Mouse (Mus musculus) CH12.LX (cell line): ENCODE results near the gene Akr1c20. TPM values are rescaled to one million over a fixed set of nuclear protein-coding genes. Genes with fewer than 3 reads are reported as not detected.

Source experiments
- DNase-seq: peaks from one replicate; pipeline ENCODE4 v3.0.0-alpha.2; 2013; ENCODE audit errors: extremely low read depth
- H3K27ac ChIP-seq: 2 replicates; pipeline ENCODE4 v1.5.1; 2012; ENCODE audit warnings: low read depth, mild to moderate bottlenecking, control low read depth, moderate library complexity; ENCODE audit not compliant: insufficient read depth
- H3K27me3 ChIP-seq: replicated peaks from 2 replicates; pipeline ENCODE3; 2012; ENCODE audit warnings: inconsistent platforms
- H3K36me3 ChIP-seq, 2 experiments: replicated peaks in 1 of 2; 2 replicates each; pipeline versions ENCODE3 to v1.6.1; 2012; ENCODE audit warnings: inconsistent platforms in 1 of 2, low read length in 1 of 2, mild to moderate bottlenecking in 1 of 2, mixed read lengths in 1 of 2, moderate library complexity in 1 of 2; ENCODE audit not compliant: control insufficient read depth in 1 of 2, insufficient read depth in 1 of 2
- H3K4me1 ChIP-seq, 2 experiments: 2 replicates each; pipeline ENCODE4 v1.6.1; 2012; ENCODE audit warnings: inconsistent platforms in 1 of 2, moderate library complexity in 1 of 2; ENCODE audit not compliant: insufficient read depth in 2 of 2, control insufficient read depth in 1 of 2
- H3K4me2 ChIP-seq: 2 replicates; pipeline ENCODE4 v1.6.1; 2012; ENCODE audit warnings: low read depth, mild to moderate bottlenecking, control low read depth; ENCODE audit not compliant: poor library complexity, insufficient read depth, severe bottlenecking
- H3K4me3 ChIP-seq, 3 experiments: fragments of 150-350 bp in 1 of 3; sonication (generic) in 1 of 3; replicated peaks in 1 of 3; 2 replicates each; pipeline versions ENCODE3 to v1.5.1; 2011 to 2012; ENCODE audit warnings: low read depth in 2 of 3, low read length in 2 of 3, mild to moderate bottlenecking in 2 of 3, moderate library complexity in 2 of 3, control low read depth in 1 of 3, improper control_type of control experiment in 1 of 3, inconsistent platforms in 1 of 3, mixed read lengths in 1 of 3; ENCODE audit not compliant: poor library complexity in 1 of 3
- H3K79me2 ChIP-seq: replicated peaks from 2 replicates; pipeline ENCODE4 v1.6.1; 2012; ENCODE audit warnings: mild to moderate bottlenecking, moderate library complexity; ENCODE audit not compliant: control insufficient read depth, poor library complexity, insufficient read depth, severe bottlenecking; ENCODE audit errors: extremely low read depth
- H3K9ac ChIP-seq: 2 replicates; pipeline ENCODE4 v1.6.1; 2012; ENCODE audit warnings: low read depth, mild to moderate bottlenecking, control low read depth, moderate library complexity; ENCODE audit not compliant: insufficient read depth
- H3K9me3 ChIP-seq: replicated peaks from 2 replicates; pipeline ENCODE3; 2012; ENCODE audit warnings: low read length, inconsistent platforms, mixed read lengths
- BHLHE40 ChIP-seq: IDR thresholded peaks from 2 replicates; pipeline ENCODE4 v1.6.1; 2011; ENCODE audit warnings: mild to moderate bottlenecking, low read depth, low read length, improper control_type of control experiment
- CHD1 ChIP-seq: IDR thresholded peaks from 2 replicates; pipeline ENCODE4 v1.6.1; 2012; ENCODE audit warnings: low read depth, low read length, improper control_type of control experiment, inconsistent platforms
- CHD2 ChIP-seq: IDR thresholded peaks from 2 replicates; pipeline ENCODE4 v1.6.1; 2011; ENCODE audit warnings: low read length, improper control_type of control experiment
- ETS1 ChIP-seq: conservative IDR thresholded peaks from 2 replicates; pipeline ENCODE4 v1.6.1; 2012; ENCODE audit warnings: low read depth, mild to moderate bottlenecking, inconsistent platforms, low read length, improper control_type of control experiment, moderate library complexity
- JUN ChIP-seq: IDR thresholded peaks from 2 replicates; pipeline ENCODE4 v1.6.1; 2011; ENCODE audit warnings: low read depth, mild to moderate bottlenecking, low read length, improper control_type of control experiment, moderate library complexity; ENCODE audit not compliant: insufficient read depth
- KAT2A ChIP-seq: IDR thresholded peaks from 2 replicates; pipeline ENCODE4 v1.6.1; 2012; ENCODE audit warnings: low read length, improper control_type of control experiment, inconsistent platforms; ENCODE audit not compliant: insufficient replicate concordance
- MEF2A ChIP-seq: IDR thresholded peaks from 2 replicates; pipeline ENCODE4 v1.6.1; 2014; ENCODE audit warnings: low read depth, mild to moderate bottlenecking, inconsistent platforms, low read length, improper control_type of control experiment, borderline replicate concordance
- MXI1 ChIP-seq: IDR thresholded peaks from 2 replicates; pipeline ENCODE4 v1.6.1; 2011; ENCODE audit warnings: mild to moderate bottlenecking, low read depth, low read length, improper control_type of control experiment
- NRF1 ChIP-seq: IDR thresholded peaks from 2 replicates; pipeline ENCODE4 v1.6.1; 2014; ENCODE audit warnings: low read depth, mild to moderate bottlenecking, inconsistent platforms, low read length, improper control_type of control experiment, moderate library complexity
- PAX5 ChIP-seq: IDR thresholded peaks from 2 replicates; pipeline ENCODE4 v1.6.1; 2012; ENCODE audit warnings: low read length, inconsistent platforms, mixed read lengths
- RCOR1 ChIP-seq: conservative IDR thresholded peaks from 2 replicates; pipeline ENCODE4 v1.6.1; 2012; ENCODE audit warnings: low read depth, mild to moderate bottlenecking, inconsistent platforms, low read length, improper control_type of control experiment
- SIN3A ChIP-seq: IDR thresholded peaks from 2 replicates; pipeline ENCODE4 v1.6.1; 2012; ENCODE audit warnings: low read length, improper control_type of control experiment, inconsistent platforms
- TBP ChIP-seq: conservative IDR thresholded peaks from 2 replicates; pipeline ENCODE4 v1.6.1; 2011; ENCODE audit warnings: low read depth, low read length, improper control_type of control experiment
- USF1 ChIP-seq: IDR thresholded peaks from 2 replicates; pipeline ENCODE4 v1.6.1; 2014; ENCODE audit warnings: low read depth, mild to moderate bottlenecking, inconsistent platforms, low read length, improper control_type of control experiment
- ZKSCAN1 ChIP-seq: IDR thresholded peaks from 2 replicates; pipeline ENCODE4 v1.6.1; 2012; ENCODE audit warnings: low read depth, inconsistent platforms, low read length, improper control_type of control experiment, borderline replicate concordance
- dilution Hi-C: fragments of 300-500 bp; cut with MboI; formaldehyde crosslinking; loops from 2 replicates; pipeline ENCODE4 v1.14.3; 2020; ENCODE audit warnings: low sequenced_read_pairs; ENCODE audit not compliant: extremely low pct_unique_long_range_greater_than_20kb, extremely low pct_ligation_motif_present
- in situ Hi-C: fragments of 300-500 bp; cut with MboI; formaldehyde crosslinking; loops from 3 replicates; pipeline ENCODE4 v1.14.3; 2019; ENCODE audit warnings: low sequenced_read_pairs, low pct_ligation_motif_present, low pct_unique_long_range_greater_than_20kb, mixed read lengths
- polyA plus RNA-seq: library from polyadenylated mRNA; unstranded; fragments of >175 nt; gene quantifications from 2 replicates; pipeline ENCODE4 v1.2.1, GENCODE M21; 2012; ENCODE audit warnings: low read depth; ENCODE audit not compliant: insufficient read length
- total RNA-seq, 2 experiments: library from RNA; depleted of rRNA; stranded (reverse); fragments of 300-350 nt in 1 of 2; fragments of >200 nt in 1 of 2; gene quantifications; 2 replicates each; pipeline ENCODE4 v1.2.3; 2012 to 2014

The Akr1c20 gene
- total RNA-seq (2012; rRNA removed) (not detected in 2 replicates), total RNA-seq (2014; rRNA removed) (not detected in 2 replicates), polyA plus RNA-seq (not detected in 2 replicates)

DNA sequence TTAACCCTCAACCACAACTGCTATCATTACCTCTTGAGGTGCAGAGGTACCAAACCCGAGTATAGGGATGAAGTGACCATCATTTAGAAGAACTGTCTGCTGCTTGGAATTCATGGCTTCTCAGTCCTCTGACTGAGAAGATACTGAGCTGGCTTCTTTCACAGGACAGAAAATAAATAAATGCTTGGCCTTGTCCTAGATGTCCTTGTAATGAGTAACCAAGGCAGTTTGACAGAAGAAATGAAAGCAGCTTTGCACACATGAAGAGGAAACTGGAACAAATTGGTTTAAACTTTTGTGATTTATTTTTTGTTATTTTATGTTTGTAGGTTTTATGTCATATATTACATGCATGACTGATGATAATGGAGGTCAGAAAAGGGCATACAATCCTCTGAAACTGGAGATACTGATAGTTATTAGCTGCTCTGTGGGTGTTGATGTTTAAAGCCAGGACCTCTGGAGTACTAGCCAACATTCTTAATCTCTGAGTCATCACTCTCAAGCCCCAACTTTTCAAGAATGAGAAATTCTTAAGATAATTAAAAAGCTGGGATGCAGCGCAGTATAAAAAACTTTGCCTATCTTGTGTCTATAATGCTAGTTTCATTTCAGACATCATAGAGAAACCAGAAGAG, at the start of gene Akr1c20:
Gene Akr1c20 (minus strand): TSS at position 145 of the 638 bp plus-strand sequence.
- H3K4me1 ChIP-seq: no peaks in the 10 kb centered on the region
- H3K9ac ChIP-seq: no peak within 1 kb of the TSS
- no peak within 1 kb of the TSS for H3K27ac ChIP-seq
- no peaks in the 10 kb centered on the region for H3K36me3 ChIP-seq
- dilution Hi-C loops: no loop called here
- TF ChIP-seq SIN3A: no peak
- TF ChIP-seq CHD1: no peak
- TF ChIP-seq NRF1: no peak
- no peak for TF ChIP-seq TBP
- TF ChIP-seq, all 38 proteins: peak for 0
- in situ Hi-C loops: no loop called here
- no peaks in the 10 kb centered on the region for H3K79me2 ChIP-seq
- no peak for DNase-seq
- H3K9me3 ChIP-seq: no peaks in the 10 kb centered on the region
- no peak within 1 kb of the TSS for H3K4me2 ChIP-seq
- H3K4me3 ChIP-seq: no peak within 1 kb of the TSS
- no peaks in the 10 kb centered on the region for H3K27me3 ChIP-seq

DNA sequence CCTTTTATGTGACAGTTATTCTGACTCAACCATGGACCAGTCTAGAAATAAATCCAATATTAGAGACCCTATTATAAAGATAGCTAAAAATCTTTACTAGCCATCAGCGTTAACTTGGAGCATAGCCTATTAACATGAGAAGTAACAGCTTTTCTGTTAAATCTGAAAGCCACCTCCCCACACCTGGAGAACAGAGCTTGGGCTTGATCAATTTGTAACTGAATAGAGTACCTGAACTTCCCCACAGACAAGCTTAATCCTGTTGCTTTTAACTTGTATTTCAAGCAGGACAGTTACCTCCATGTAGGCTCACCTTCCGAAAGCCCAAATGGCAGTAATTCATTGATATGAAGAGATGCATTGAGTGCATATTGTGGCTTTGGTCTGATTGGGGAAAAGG, 42.9 kb upstream of the Akr1c20 start:
- DNase-seq: no peak
- no peaks in the 10 kb centered on the region for H3K36me3 ChIP-seq
- no peaks in the 10 kb centered on the region for H3K27me3 ChIP-seq
- no peak overlapping the region for H3K4me2 ChIP-seq
- TF ChIP-seq BHLHE40 (no peak), PAX5 (no peak), MXI1 (no peak), RCOR1 (no peak), MEF2A (no peak), CHD2 (no peak), USF1 (no peak), ETS1 (no peak), ZKSCAN1 (no peak), NRF1 (no peak), JUN (no peak), KAT2A (no peak)
- no peaks in the 10 kb centered on the region for H3K79me2 ChIP-seq
- no peak overlapping the region for H3K9ac ChIP-seq
- no peaks in the 10 kb centered on the region for H3K4me1 ChIP-seq
- H3K4me3 ChIP-seq: no peak overlapping the region
- H3K27ac ChIP-seq: no peak overlapping the region
- dilution Hi-C loops (no loop called here), in situ Hi-C loops (no loop called here)
- no peaks in the 10 kb centered on the region for H3K9me3 ChIP-seq
